Mouse (Mus musculus) midbrain, embryonic 13.5 days (tissue): Measurements from ENCODE around the gene Inhbe. TPM values are rescaled to one million over a fixed set of nuclear protein-coding genes. Genes with fewer than 3 reads are reported as not detected.
A peak's percentile ranks its signal among the peaks of the same experiment; 100 is the strongest.
"Not testable (repeated sequence)": the region's sequence is repeated elsewhere in the genome, so short reads cannot be mapped to it uniquely, and the experiment has no call there.

Experiments
- ATAC-seq: fragments of 200-750 bp; cut with Nextera tagmentation; 2 replicates; pipeline ENCODE4 v1.8.0; 2017; ENCODE audit warnings: mild to moderate bottlenecking, moderate TSS enrichment, moderate library complexity
- H3K27ac ChIP-seq: fragments of 300-500 bp; sonication (generic); 2 replicates; pipeline ENCODE4 v1.5.1; 2015; ENCODE audit warnings: inconsistent platforms, mild to moderate bottlenecking, moderate library complexity
- H3K27me3 ChIP-seq: fragments of 300-500 bp; sonication (generic); 2 replicates; pipeline ENCODE4 v1.6.1; 2015; ENCODE audit warnings: mild to moderate bottlenecking, inconsistent platforms
- H3K36me3 ChIP-seq: fragments of 300-500 bp; sonication (generic); 2 replicates; pipeline ENCODE4 v1.6.1; 2015; ENCODE audit warnings: mild to moderate bottlenecking, inconsistent platforms
- H3K4me1 ChIP-seq: fragments of 300-500 bp; sonication (generic); replicated peaks from 2 replicates; pipeline ENCODE4 v1.6.1; 2015; ENCODE audit warnings: inconsistent platforms
- H3K4me2 ChIP-seq: fragments of 300-500 bp; sonication (generic); replicated peaks from 2 replicates; pipeline ENCODE4 v1.6.1; 2015; ENCODE audit warnings: moderate library complexity, mild to moderate bottlenecking, inconsistent platforms
- H3K4me3 ChIP-seq: fragments of 300-500 bp; sonication (generic); replicated peaks from 2 replicates; pipeline ENCODE4 v1.5.1; 2015; ENCODE audit warnings: mild to moderate bottlenecking, inconsistent platforms
- H3K9ac ChIP-seq: fragments of 300-500 bp; sonication (generic); replicated peaks from 2 replicates; pipeline ENCODE4 v1.6.1; 2015; ENCODE audit warnings: mild to moderate bottlenecking, inconsistent platforms
- H3K9me3 ChIP-seq: fragments of 300-500 bp; sonication (generic); 2 replicates; pipeline ENCODE4 v1.6.1; 2016; ENCODE audit warnings: mild to moderate bottlenecking, inconsistent platforms
- WGBS: fragments of 180-500 bp; shearing (Covaris S2); methylation state at CpG from one replicate; pipeline ENCODE4 v1.1.7; 2015; 5-methylcytosine and 5-hydroxymethylcytosine counted together
- polyA plus RNA-seq: library from polyadenylated mRNA; unstranded; fragments of >200 nt; fragmentation: Nextera tagmentation; extraction: Ambion mirVana; gene quantifications from 2 replicates; pipeline ENCODE4 v1.2.1, GENCODE M21; 2015

The Inhbe gene
- polyA plus RNA-seq, 1 experiment from 2014 or later = not detected

GRCm38 (mm10) chr10:127318009-127318408 lies 36.2 kb downstream of the Inhbe start:
- no peak overlapping the region for H3K27ac ChIP-seq
- H3K9ac ChIP-seq = no peak overlapping the region
- no peaks in the 10 kb centered on the region for H3K4me1 ChIP-seq
- H3K4me2 ChIP-seq = no peak overlapping the region
- no peak for ATAC-seq
- 48% methylated on average over 4 of the region's 4 CpGs for WGBS
- no peaks in the 10 kb centered on the region for H3K9me3 ChIP-seq
- H3K4me3 ChIP-seq = no peak overlapping the region
- no peaks in the 10 kb centered on the region for H3K36me3 ChIP-seq
- peaks cover 17% of the 10 kb centered on the region for H3K27me3 ChIP-seq

GRCm38 (mm10) chr10:127317277-127317676 lies 36.9 kb downstream of the Inhbe start:
- Histone ChIP-seq H3K4me2 (no peak overlapping the region), H3K9me3 (no peaks in the 10 kb centered on the region), H3K36me3 (no peaks in the 10 kb centered on the region), H3K4me3 (no peak overlapping the region), H3K27me3 (peaks cover 10% of the 10 kb centered on the region), H3K9ac (no peak overlapping the region), H3K4me1 (no peaks in the 10 kb centered on the region), H3K27ac (no peak overlapping the region)
- whole genome bisulfite sequencing = 91% methylated on average over 2 of the region's 2 CpGs
- ATAC-seq = no peak

- H3K9ac ChIP-seq, H3K27ac ChIP-seq, H3K36me3 ChIP-seq, ATAC-seq, H3K4me2 ChIP-seq, H3K27me3 ChIP-seq, H3K4me1 ChIP-seq, H3K9me3 ChIP-seq, H3K4me3 ChIP-seq: not testable (repeated sequence)
- WGBS = 77% methylated on average over 1 of the region's 1 CpGs
These were observed 39.3 kb downstream of the Inhbe start for GRCm38 (mm10) chr10:127314950-127315349.

DNA sequence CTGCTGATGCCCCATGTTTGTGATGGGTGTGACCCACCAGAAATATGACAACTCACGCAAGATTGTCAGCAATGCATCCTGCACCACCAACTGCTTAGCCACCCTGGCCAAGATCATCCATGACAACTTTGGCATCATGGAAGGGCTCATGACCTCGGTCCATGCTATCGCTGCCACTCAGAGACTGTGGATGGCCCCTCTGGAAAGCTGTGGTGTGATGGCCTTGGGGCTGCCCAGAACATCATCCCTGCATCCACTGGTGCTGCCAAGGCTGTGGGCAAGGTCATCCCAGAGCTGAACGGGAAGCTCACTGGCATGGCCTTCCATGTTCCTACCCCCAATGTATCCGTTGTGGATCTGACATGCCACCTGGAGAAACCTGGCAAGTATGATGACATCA lies 40.7 kb downstream of the Inhbe start:
- H3K36me3 ChIP-seq = peaks cover 11% of the 10 kb centered on the region
- not testable (repeated sequence) for H3K9me3 ChIP-seq, H3K4me2 ChIP-seq, H3K4me3 ChIP-seq, H3K27me3 ChIP-seq, H3K27ac ChIP-seq, H3K9ac ChIP-seq, ATAC-seq, H3K4me1 ChIP-seq
- 97% methylated on average over 5 of the region's 5 CpGs for WGBS

GRCm38 (mm10) chr10:127312858-127313257 lies 41.4 kb downstream of the Inhbe start:
- 81% methylated on average over 4 of the region's 4 CpGs for WGBS

DNA sequence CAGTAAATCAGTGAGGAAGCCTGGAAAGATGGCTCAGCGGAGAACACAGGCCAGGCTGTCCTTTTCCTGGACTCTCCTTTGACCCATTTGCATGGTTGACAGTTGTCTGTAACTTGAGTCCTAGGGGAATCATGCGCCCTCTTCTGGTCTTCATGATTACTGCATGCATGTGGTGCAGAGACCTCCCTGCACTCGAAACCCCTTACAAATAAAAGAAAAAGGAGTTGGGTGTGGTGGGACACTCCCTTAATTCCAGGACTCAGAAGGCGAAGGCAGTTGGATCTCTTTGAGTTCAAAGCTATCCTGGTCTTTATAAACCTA lies 41.9 kb downstream of the Inhbe start:
- peak; percentile 44; the same call in 1 of the 2 replicates for ATAC-seq
- H3K36me3 ChIP-seq = peaks cover 23% of the 10 kb centered on the region
- H3K27ac ChIP-seq = peak overlapping the region; percentile 69
- H3K4me2 ChIP-seq = peak overlapping the region; percentile 70
- 2% methylated on average over 4 of the region's 4 CpGs for WGBS
- H3K9ac ChIP-seq = peak overlapping the region; percentile 80
- H3K27me3 ChIP-seq = no peaks in the 10 kb centered on the region
- no peaks in the 10 kb centered on the region for H3K9me3 ChIP-seq
- peaks cover 9% of the 10 kb centered on the region for H3K4me1 ChIP-seq
- peak overlapping the region; percentile 78 for H3K4me3 ChIP-seq

More at GRCm38 (mm10) chr10:127312858-127313257, 41.4 kb downstream of the Inhbe start:
- Histone ChIP-seq H3K27me3 (0 out of 2 replicates have a peak, but pooled peaks cover 3% of the 10 kb centered on the region), H3K9ac (no peak overlapping the region), H3K27ac (no peak overlapping the region), H3K4me2 (no peak overlapping the region), H3K4me1 (peaks cover 9% of the 10 kb centered on the region), H3K9me3 (no peaks in the 10 kb centered on the region), H3K4me3 (no peak overlapping the region), H3K36me3 (peaks cover 17% of the 10 kb centered on the region)
- ATAC-seq = no peak

DNA sequence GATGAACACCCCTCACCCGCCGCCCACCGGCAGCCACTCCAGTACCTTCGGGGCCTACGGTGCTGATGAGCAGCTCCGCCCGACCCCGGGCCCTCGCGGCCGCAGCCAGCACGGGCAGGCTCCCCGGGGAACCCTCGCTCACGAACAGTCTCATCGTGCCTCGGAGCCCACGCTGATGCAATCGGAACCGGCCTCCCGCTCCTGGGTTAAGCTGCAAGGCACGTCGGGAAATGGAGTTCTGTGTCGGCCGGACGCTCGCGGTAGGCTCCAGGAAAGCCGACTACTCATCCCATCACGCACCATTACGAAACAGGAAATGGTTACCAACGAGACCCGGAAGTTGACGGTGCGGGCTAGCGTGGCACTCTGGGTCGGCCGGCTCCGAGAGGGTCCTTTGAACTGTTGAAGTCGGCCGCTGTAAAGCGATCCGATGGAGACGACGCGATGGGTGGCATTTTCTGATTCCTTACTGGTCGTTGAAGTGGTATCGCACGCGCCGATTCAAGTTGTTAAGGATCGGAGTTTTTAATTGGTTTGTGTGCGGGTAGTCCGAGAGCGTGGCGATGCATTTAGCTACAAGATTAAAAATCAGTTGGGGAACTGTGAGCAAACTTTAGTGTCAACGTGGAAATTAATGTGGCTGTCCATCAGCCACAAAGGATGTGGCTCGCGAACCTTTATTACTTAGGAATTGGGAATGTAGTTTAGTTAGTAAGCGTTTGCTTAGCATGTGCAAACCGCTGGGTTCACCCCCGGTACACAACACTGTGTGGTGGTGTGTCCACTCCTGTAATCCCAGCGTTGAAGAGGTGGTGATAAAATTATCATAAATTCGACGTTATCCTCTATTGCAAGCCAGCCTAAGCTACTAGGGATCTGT lies 42.5 kb downstream of the Inhbe start, which contains the start of gene Mars:
Gene Mars, minus strand, starts transcription at position 311 of the 880 bp plus-strand sequence.
- peak within 1 kb of the TSS; percentile 78 for H3K27ac ChIP-seq
- H3K4me3 ChIP-seq = peak within 1 kb of the TSS; percentile 78
- peak; percentile 98 for ATAC-seq
- WGBS = under 1% methylated on average over 65 of the region's 65 CpGs
- no peaks in the 10 kb centered on the region for H3K27me3 ChIP-seq
- H3K9ac ChIP-seq = peak within 1 kb of the TSS; percentile 80
- peaks cover 29% of the 10 kb centered on the region for H3K36me3 ChIP-seq
- H3K9me3 ChIP-seq = no peaks in the 10 kb centered on the region
- peaks cover 9% of the 10 kb centered on the region for H3K4me1 ChIP-seq
- H3K4me2 ChIP-seq = peak within 1 kb of the TSS; percentile 70

DNA sequence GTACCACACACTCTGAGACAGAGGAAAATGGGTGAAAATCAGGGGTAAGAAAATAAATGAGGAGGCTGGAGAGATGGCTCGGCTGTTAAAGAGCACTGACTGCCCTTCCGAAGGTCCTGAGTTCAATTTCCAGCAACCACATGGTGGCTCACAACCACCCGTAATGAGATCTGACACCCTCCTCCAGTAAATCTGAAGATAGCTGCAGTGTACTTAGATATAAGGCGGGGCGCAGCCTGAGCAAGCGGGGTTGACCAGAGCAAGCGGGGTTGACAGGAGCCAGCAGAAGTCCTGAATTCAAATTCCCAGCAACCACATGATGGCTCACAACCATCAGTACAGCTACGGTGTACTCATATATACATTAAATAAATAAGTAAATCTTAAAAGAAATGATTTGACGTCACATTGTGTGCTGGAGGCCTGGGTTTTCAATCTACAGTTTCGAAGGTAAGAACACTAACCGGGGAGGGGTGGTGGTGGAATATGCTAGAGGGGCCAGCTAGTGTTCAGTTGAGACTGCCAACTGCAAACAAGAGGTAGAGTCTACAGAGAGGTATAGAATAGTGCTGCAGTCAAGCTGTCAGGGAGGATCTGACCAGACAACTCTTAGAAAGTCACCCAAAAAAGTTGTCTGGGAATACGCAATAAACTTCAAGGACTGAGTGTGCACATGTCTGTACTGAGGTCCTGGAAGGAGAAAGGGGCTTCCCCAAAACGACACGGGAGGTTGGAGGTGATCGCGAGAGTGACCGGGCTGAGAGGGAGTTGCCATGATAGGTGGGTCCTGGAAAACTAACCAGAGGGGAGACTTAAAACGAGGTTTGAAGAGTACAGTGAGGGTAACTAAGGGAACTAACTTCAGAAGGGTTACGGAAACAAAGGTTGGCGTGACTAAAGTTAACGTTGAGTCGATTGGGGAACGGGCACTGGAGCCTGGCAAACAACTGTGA lies 43.4 kb downstream of the Inhbe start:
- Histone ChIP-seq H3K27ac (peak overlapping the region; percentile 78; the same call in 1 of the 2 replicates), H3K4me2 (peak overlapping the region; percentile 70), H3K9me3 (no peaks in the 10 kb centered on the region), H3K4me1 (peaks cover 9% of the 10 kb centered on the region), H3K9ac (peak overlapping the region; percentile 80), H3K27me3 (no peaks in the 10 kb centered on the region), H3K36me3 (peaks cover 38% of the 10 kb centered on the region), H3K4me3 (peak overlapping the region; percentile 78)
- WGBS = 41% methylated on average over 23 of the region's 23 CpGs
- no peak; the same call in 1 of the 2 replicates for ATAC-seq

DNA sequence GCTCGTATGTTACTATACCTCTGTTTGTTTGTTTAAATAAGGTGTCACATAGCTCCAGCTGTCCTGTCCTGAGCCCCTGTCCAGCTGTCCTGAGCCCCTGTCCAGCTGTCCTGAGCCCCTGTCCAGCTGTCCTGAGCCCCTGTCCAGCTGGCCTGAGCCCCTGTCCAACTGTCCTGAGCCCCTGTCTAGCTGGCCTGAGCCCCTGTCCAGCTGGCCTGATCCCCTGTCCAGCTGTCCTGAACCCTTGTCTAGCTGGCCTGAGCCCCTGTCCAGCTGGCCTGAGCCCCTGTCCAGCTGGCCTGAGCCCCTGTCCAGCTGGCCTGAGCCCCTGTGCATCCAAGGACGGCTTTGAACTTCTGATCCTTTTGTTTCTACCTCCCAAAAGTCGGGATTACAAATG lies 45.0 kb downstream of the Inhbe start:
- H3K4me3 ChIP-seq, H3K9ac ChIP-seq, H3K27me3 ChIP-seq, H3K9me3 ChIP-seq, H3K4me2 ChIP-seq, ATAC-seq, H3K4me1 ChIP-seq, H3K27ac ChIP-seq: not testable (repeated sequence)
- 93% methylated on average over 3 of the region's 3 CpGs for WGBS
- peaks cover 54% of the 10 kb centered on the region for H3K36me3 ChIP-seq

GRCm38 (mm10) chr10:127303136-127303535 lies 51.1 kb downstream of the Inhbe start:
- no peaks in the 10 kb centered on the region for H3K27me3 ChIP-seq
- ATAC-seq = no peak
- no peak overlapping the region for H3K9ac ChIP-seq
- no peaks in the 10 kb centered on the region for H3K4me1 ChIP-seq
- H3K4me2 ChIP-seq = no peak overlapping the region
- no peak overlapping the region for H3K27ac ChIP-seq
- no peaks in the 10 kb centered on the region for H3K9me3 ChIP-seq
- no peak overlapping the region for H3K4me3 ChIP-seq
- WGBS = 92% methylated on average over 11 of the region's 11 CpGs
- H3K36me3 ChIP-seq = peaks cover 93% of the 10 kb centered on the region

DNA sequence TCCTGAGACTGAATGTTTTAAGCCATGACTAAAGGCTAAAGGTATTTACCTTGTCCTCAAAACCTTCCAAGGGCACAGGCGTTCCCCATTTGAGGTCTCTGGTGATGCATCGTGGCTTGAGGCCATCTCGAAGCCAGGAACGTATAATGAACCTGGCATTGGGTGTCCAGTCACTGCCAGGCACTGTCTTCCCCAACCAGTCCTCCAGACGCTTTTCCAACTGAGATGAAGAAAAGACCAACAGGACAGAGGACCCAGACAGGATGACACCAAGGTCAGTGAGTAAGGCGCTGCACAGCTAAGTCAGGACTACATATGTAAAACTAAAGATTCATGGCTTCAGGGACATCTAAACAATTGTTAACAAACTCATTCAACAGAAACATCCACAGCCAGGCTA lies 53.9 kb downstream of the Inhbe start:
- no peak for ATAC-seq
- WGBS = 95% methylated on average over 6 of the region's 6 CpGs
- H3K36me3 ChIP-seq = peaks cover 93% of the 10 kb centered on the region

More for the DNA sequence above, 53.9 kb downstream of the Inhbe start:
- H3K9ac ChIP-seq = no peak overlapping the region
- H3K27ac ChIP-seq = no peak overlapping the region
- no peaks in the 10 kb centered on the region for H3K27me3 ChIP-seq
- H3K9me3 ChIP-seq = no peaks in the 10 kb centered on the region
- H3K4me2 ChIP-seq = no peak overlapping the region
- no peaks in the 10 kb centered on the region for H3K4me1 ChIP-seq
- no peak overlapping the region for H3K4me3 ChIP-seq
